Mouse (Mus musculus) Muller cell, postnatal 12 days (primary cell): ENCODE results near the gene Gm21988.

Source experiments
- DNase-seq: peaks from one replicate; pipeline ENCODE4 v3.0.0-alpha.2; 2015; ENCODE audit errors: inconsistent ontology term

The Gm21988 gene

DNA sequence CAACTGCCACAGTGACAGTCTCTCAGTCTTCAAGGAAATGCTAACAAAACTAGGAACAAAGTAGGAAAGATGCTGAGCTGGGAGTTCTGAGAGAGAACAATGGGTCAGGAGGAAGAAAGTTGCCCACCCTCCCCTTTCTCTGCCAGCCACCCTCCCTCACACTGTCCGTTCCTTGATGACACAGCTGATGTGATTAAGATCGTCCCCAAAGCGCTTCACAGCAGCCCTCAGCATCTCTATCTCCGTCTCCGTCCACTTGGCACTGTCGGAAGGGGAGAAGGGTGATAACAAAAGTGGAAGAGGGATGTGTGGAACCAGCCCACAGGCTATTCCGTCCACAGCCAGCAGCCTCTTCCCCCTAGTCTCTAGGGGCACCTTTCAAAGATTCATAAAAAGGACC lies 2.9 kb downstream of the Gm21988 start:
- DNase-seq = peak; percentile 14

DNA sequence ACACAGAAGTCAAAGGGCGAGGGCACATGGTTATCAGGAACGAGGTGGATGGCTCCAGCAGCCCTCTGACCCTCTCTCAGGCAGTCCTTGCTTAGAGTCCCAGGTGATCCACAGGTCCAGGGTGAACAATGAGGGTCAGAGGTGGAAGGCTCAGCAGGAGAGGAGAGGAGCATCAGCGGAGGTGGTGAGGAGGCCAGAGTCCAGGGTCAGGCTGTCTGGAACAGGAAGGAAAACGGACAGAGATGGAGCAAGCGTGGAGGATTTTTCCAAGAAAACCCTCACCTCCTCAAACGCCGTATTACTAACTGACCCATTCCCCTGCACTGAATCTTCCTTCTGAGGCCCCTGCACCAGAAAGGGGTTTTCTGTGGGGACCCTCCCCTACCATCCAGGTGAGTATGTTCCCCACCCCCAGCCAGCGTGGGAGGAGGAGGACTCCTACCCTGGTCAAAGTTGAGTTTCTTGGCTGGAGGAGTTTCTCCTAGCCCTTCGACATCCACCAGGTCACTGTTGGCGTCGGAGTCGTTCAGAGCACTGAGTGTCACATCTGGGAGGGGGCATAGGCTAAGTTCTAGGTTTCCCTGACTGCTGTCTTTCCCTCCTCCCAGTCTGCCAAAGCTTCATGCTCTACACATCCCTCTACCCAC lies 4.3 kb downstream of the Gm21988 start:
- no peak for DNase-seq

- DNase-seq = no peak
Observed at GRCm38 (mm10) chr11:70234497-70234896, 5.1 kb downstream of the Gm21988 start.

GRCm38 (mm10) chr11:70234037-70234436 lies 5.6 kb downstream of the Gm21988 start:
- DNase-seq = no peak

GRCm38 (mm10) chr11:70233016-70233415 lies 6.6 kb downstream of the Gm21988 start:
- no peak for DNase-seq

DNA sequence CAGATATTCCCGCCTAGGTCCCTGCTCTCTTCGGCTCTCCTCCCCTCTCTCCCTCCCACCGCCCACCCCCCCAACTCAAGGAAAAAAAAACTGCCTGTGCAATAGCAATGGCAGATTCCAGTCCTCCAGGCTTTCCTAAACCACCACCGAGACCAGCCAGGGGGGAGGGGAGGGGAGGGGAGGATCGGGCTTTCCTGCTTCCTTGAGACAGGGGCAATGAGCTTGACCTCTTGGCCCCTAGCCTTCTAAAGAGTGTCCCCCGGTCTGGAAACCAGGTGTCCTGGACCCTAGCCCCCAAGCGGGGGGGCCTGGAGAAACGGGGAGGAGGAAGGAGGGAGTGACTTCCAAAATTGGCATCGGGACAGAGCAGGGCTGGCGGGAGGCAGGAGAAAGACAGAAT lies 7.1 kb downstream of the Gm21988 start:
- peak; percentile 76 for DNase-seq

DNA sequence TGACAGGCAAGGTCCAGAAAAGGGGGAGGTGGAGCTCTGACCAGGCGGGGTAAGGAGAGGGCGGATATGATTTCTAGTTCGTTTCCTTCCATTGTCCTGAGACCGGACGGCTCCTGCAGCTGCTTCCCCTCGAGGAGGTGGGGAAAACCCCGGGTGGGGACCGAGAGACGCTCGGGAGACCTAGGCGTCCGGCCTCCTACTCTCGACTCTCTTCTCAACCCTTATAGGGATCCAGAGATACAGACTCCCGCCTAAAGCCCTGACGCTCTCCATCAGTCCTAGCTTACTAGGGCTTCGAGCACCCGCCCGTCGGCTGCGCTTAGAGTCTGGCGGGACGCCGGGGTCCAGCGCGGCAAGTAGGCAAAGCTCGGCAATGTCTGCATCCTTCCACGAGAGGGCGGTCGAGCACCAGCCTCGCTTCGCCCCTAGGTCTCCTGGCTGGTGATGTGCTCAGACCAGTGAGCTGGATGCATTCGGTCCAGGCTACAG lies 9.3 kb downstream of the Gm21988 start:
- DNase-seq = peak; percentile 88

- DNase-seq = no peak
Observed at GRCm38 (mm10) chr11:70229260-70230010, 10.2 kb downstream of the Gm21988 start, which contains the start of gene Bcl6b. Gene Bcl6b (minus strand): TSS chr11:70229798.

- DNase-seq = peak; percentile 62
Observed at GRCm38 (mm10) chr11:70228828-70229227, 10.8 kb downstream of the Gm21988 start.

DNA sequence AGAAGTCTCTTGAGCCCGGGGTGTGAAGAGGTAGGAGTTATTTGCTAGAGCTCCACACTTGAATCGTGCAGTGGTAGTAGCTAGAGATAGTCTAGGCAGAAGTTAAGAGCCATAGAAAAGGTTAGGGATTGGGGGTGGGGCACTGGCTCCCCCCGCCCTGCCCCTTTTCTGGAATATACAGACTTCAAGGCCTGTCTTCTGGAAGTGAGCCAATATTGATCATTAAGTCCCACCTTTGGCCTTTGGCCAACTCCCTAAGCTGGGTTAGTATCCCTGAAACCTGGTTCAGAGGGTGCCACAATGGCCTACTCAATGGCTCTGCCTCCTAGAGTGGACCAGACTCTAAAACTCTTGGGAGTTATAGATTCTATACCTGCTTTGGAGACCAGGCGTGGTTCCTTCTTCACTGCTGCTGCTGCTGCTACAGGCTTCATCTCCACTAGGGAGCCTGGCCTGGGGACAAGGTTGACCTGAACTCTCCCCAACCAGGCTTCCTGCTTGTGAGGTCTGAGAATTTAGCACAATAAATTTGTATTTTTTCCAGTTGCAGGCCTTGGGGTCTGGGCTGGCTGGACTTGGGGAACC lies 11.9 kb downstream of the Gm21988 start:
- DNase-seq = no peak

- DNase-seq = no peak
Observed at GRCm38 (mm10) chr11:70227126-70227525, 12.5 kb downstream of the Gm21988 start.

GRCm38 (mm10) chr11:70226602-70226890 lies 13.1 kb downstream of the Gm21988 start:
- DNase-seq = no peak

DNA sequence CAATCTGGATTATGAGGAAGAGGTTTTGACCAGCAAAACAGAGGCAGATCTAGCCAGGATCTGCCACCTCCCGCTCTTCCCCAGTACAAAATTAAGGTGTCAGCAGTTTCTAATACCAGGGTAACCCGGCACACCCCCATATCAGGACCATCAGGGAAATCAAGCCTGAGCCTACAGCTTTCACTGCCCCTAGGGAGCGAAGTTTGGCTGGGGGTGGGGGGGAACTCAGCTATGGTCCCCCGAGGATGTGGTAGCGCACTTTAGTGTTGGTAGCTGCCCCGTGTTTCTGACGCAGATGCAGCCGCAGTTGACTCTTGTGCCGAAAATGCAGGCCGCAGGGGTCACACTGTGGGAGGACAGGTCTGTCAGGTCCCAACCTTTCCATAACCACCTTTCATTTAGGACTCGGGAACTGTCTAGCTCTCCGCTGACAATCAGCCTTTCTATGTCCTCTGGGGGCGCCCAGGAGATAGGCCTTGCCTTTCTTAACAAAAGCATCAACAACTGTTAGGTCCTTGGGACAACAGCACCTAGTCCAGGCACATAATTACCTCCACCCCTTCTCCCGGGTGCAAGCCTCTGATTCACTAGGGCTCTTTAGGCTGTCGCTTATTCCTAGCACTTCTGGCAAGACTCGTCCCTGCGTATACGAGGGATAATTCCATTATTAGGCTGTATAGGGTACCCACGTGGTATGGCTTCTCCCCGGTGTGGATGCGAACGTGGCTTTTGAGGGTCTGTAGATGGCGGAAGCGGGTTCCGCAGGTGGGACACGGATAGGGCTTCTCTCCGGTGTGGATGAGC lies 13.6 kb downstream of the Gm21988 start:
- no peak for DNase-seq

DNA sequence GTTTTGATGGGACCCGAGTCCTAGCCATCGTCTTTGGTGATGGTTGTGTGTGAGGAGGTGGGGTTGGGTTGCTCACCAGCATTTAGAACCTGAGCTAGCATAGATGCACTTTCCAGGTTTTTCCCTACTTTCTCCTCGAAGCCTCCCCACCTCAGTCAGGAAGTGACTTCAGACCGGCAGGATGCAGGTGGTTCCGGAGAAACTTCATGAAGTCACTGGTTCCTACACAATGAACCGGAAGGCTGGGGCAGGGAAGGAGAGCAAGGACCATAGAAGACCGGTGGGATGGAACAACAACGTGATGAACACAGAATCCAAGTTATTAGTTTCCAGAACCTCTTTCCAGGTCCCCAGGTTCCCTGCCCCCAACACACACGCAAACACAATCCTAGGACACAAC lies 15.9 kb downstream of the Gm21988 start:
- no peak for DNase-seq

GRCm38 (mm10) chr11:70221603-70222500 lies 17.8 kb downstream of the Gm21988 start:
- DNase-seq = no peak

DNA sequence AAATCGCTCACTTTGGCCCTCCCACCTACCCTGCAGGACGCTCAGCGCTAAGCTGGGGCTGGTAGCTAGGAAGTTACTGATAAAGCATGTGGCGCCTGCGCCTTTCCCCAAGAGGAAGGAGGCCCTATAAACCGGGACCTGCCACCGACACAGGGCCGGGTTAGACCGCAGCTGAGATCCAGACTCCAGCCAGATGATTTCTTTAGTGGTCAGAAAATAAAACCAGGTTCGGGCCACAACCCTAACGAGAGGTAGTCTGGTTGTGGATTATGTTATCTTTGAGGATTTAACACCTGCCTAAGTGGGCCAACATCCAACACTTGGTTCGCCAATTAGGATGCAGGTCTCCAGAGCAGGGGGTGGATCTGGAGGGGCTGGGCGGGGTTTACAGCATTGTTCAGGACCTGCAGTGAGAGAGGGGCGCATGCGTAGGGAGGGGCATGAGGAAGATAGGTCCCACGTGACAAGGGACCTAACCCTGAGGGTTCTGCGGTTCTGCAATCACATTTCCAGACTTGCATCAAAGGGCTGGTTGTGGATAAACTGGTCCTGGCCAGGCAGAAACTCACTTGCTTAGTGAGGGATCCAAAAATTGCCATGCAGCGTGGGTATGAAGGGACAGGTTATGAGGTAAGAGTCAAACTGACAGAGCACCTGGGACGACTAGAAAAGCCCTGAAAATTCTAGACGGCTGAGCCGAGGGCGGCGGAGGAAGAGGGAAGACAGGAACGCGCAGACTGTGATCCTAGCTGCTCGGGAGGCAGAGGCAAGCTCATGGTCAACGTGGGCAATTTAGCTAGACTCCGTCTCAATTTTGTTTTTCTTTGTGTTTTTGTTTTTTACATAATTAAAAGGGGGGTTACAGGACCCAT lies 18.7 kb downstream of the Gm21988 start, which contains the start of gene Slc16a13:
TSS of gene Slc16a13 (minus strand) at position 334 of the 872 bp plus-strand sequence.
- DNase-seq = peak; percentile 97

GRCm38 (mm10) chr11:70220323-70220722 lies 19.3 kb downstream of the Gm21988 start:
- no peak for DNase-seq

DNA sequence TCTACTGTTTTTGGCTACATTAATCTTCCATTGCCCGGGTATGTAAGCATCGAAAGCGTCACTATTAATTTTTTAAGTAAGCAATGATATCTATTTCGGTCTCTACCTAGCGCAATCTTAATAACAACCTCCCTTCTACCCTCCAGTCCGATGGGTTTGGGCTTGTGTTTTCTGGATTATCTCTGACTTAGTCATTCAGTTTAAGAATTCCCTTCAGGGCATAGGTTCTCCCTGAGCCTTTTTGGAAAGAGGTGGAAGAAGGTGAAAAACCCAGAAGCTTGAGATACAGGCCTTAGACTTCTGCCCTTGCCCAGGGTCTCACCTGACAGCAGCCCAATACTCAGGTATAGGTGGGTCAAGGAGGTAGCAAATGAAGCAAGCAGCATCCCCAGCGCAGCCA lies 19.8 kb downstream of the Gm21988 start:
- no peak for DNase-seq

DNA sequence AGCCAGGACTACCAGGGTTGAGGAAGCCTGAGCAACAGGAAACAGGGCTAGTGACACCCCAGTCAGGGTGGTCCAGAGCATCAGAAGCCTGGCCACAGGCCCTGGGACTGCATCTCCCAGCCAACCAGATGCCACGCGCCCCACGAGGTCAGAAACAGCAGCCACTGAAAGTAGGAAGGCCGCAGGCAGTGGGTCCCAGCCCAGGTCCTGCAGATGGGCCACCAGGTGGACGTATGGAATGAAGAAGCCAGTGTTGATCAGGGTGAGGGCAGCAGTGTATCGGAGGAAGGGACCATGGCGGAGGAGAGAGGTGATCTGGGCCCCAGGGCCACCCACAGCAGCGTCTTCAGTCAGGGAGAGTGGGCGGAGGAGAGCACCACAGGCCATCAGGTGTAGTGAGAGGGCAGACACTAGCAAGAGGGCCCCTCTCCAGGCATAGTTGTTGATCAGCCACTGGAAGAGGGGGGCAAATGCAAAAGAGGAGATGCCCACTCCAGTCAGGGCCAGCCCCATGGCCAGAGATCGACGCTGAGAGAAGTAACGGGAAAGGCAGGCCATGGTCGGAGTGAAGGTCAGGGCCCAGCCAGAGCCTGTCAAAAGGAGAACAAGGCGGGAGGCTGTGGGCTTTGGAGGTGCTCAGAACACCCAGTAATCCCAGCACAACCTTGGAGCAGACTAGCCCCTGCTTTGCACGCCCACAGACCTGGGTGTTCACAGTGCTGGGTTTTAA lies 20.7 kb downstream of the Gm21988 start:
- DNase-seq = no peak
